Mouse (Mus musculus) left cerebral cortex, postnatal 10 days (tissue): ENCODE measurements at regions not wholly inside any gene's neighbourhood (a gene's known extent, or its start where the extent isn't known, plus 50 kb on each side); places are given as distances from the start of the nearest gene placed in this dataset.
A peak's percentile ranks its signal among the peaks of the same experiment; 100 is the strongest.

Source experiments
- DNase-seq, 2 experiments: peaks; one replicate each; pipeline ENCODE4 v3.0.0; 2021 to 2022; ENCODE audit warnings: low spot score in 2 of 2, mixed read lengths in 1 of 2; ENCODE audit errors: extremely low spot score in 1 of 2
- intact Hi-C: fragments of 180-260 bp; cut with DNase I; formaldehyde crosslinking; loops from one replicate; pipeline ENCODE4 v1.15.1; 2025

DNA sequence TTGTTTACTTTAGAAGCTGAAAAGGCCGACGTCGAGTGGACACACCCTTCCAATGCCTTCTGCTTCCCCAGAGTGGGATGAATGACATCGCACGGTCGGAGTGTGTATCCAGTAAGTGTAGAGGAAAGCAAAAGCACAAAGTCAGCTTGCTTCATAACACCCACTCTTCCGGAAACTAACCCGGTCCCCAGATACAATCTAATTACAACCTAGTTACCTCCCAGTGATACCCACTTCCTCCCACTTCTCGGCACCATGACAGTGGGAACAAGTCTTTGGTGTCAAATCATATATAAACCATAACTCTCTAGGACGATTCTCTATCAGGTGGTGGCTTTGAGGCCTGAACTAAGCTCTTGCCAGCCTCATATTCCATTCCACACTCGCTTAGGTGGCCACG, 231.4 kb upstream of the A1bg start:
- DNase-seq, result no peak

GRCm38 (mm10) chr15:61142851-61143250, 220.0 kb upstream of the A1bg start:
- DNase-seq, result no peak
- intact Hi-C loops, result no loop called here

More for the DNA sequence above, 231.4 kb upstream of the A1bg start:
- intact Hi-C loops, result loop anchor here (10.0 kb wide), 1 partner anchor 241 kb away; no protein-coding TSS in a partner anchor

- no peak for DNase-seq
- intact Hi-C loops, result no loop called here
These were observed 216.3 kb upstream of the A1bg start for GRCm38 (mm10) chr15:61139151-61139550.

GRCm38 (mm10) chr15:61136781-61137180, 214.0 kb upstream of the A1bg start:
- intact Hi-C loops, result no loop called here
- no peak for DNase-seq

DNA sequence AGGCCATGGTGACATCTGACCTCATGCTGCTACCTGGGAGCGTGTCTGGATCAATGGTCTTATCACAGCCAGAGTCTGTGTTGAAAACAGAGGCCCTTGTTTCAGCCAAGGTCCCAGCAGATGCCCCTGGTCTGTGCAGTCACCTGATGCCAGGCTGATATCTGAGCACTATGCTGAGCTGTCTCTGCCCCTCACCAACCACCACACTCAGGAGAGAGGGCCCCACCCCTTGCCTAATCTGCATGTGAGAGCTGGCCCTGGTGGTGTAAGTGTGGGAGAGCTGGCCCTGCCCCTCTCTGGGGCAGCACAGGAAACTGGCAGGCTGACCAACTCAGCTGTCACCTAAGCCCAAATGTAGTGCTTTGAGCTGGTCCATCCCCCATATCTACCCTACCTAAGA, 210.5 kb upstream of the A1bg start:
- intact Hi-C loops, result no loop called here
- DNase-seq, result no peak

- intact Hi-C loops, result no loop called here
These were observed 205.2 kb upstream of the A1bg start for GRCm38 (mm10) chr15:61127971-61128370.

GRCm38 (mm10) chr15:61127130-61127529, 204.3 kb upstream of the A1bg start:
- no peak for DNase-seq

More at GRCm38 (mm10) chr15:61127971-61128370, 205.2 kb upstream of the A1bg start:
- no peak for DNase-seq

DNA sequence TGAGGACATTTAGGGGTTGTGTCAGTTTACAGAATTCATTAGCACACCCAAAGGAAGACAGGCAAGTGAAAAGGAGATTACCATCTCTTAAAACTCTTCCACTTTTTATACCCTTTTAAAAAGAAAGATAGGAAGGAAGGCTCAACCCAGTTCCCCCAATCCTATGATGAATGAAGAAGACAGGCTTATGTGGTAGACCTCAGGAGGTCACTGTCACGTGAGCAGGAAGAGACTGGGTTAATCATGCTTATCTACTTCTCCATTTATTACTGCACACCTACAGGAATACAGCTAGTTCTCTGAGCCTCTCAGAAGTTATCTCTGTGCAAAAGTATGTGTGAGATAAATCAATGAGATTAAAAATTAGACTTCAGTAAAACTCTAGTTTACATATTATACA, 194.1 kb upstream of the A1bg start:
- no peak for DNase-seq
- intact Hi-C loops, result no loop called here

More at GRCm38 (mm10) chr15:61127130-61127529, 204.3 kb upstream of the A1bg start:
- intact Hi-C loops, result no loop called here

DNA sequence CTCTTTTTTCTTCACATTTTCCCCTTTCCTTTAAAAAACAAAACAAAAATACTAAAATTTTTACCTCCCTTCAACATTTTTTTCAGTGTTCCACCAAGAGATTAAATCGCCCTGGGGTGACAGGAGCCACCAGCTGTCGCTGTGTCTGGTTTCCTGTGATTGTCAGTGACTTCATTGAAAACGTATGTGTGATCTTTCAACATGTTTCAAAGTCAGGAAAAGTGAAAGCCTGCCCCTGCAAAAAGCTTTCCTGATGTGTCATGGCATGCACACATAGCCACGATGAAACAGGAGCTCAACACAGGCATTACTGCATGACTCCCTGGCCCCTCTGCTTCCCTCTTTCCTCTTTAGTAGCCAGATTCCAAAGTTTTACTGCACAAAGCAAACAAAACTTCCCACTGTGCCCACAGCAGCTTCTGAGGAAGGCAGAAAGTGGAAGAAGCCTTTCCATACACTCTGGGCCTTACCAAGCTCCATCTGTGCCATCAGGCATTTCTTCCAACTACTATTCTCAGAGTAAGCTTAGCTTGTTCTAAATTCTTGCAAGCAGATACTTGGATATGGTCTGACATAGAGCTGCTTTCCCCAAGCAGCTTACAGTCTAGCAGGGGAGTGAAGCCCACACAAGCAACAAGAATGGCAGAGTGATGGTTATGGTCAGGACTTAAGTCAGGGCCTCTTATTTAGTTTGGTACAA, 186.8 kb upstream of the A1bg start:
- intact Hi-C loops, result no loop called here
- DNase-seq, result peak in 1 of 2 experiments; percentile 12

- DNase-seq, result no peak
- intact Hi-C loops, result no loop called here
These were observed 186.1 kb upstream of the A1bg start for GRCm38 (mm10) chr15:61108957-61109356.

- intact Hi-C loops, result no loop called here
- peak in 1 of 2 experiments; percentile 77 for DNase-seq
These were observed 179.9 kb upstream of the A1bg start for GRCm38 (mm10) chr15:61102421-61103412.

DNA sequence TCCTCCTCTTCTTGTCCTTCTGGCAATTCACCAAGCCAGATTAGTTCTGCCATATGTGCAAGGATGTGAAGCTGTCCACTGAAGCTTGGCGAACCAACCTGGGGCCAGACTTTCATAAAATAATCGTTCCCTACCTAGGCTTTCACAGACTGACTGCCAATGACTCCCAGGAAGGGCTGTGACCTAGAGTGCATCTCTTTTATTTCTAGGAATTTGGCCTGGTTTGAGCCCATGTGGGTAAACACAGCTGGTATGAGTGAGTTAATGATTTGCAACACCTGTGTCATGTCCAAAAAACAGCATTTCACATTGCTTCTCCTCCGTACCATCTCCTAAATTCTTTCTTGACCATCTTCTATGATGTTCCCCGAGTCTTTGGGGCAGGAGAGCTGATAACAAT, 178.0 kb upstream of the A1bg start:
- intact Hi-C loops, result no loop called here
- DNase-seq, result no peak

GRCm38 (mm10) chr15:61098968-61099367, 176.2 kb upstream of the A1bg start:
- intact Hi-C loops, result loop anchor here (5.0 to 10.0 kb wide), 3 partner anchors 274 to 1704 kb away; no protein-coding TSS in a partner anchor
- no peak for DNase-seq

DNA sequence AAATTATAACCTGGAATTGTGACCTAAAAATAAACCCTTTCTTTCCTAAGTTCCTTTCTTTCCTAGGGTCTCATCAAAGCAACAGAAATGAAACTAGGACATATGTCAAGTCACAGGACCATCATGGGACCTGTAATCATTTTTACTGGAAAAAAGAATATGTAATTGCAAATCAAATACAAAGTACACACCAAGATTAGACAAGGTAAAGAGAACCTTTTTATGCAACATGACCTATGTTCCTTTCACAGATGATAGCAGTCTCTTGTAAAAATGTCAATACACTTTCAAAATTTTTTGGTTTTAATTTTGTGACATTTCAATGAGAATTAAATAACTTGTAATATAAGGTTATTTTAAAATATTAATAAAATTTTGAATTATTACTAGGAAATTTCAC, 175.7 kb upstream of the A1bg start:
- DNase-seq, result no peak
- intact Hi-C loops, result loop anchor here (5.0 to 10.0 kb wide), 3 partner anchors 274 to 1704 kb away; no protein-coding TSS in a partner anchor

DNA sequence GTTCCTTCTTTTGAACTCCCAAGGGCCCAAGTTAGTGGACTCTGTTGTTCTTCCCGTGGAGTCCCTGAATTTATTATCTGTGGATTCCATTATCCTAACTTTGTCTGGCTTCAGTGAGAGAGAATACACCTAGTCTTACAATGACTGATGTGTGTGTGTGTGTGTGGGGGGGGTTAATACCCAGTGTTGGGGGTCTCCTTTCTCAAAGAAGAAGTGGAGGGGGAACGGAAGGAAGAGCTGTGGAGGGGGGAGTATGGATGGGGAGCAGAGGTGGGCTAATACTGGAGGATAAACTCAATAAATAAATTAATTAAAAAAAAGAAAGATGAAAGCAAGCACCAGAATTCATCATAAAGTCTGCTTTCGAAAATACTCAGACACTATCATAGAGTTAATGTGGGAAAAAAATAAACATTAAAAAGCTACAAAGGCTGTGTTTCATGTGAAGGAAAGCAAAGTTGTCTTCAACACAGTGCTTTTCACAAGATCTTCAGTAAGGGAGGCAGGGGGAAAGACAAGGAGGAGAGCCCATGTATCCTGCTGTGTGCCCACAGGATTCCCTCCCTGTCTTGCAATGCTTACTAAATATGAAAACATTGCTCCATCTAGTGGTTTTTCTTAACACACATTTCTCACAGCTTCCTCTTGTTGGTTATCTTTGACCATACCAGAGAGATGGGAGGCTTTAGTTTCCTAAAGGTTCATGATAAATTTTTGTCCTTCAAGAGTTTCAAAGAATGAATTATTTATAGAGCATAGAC, 173.4 kb upstream of the A1bg start:
- intact Hi-C loops, result loop anchor here (2.0 to 10.0 kb wide), 4 partner anchors 271 to 1701 kb away; no protein-coding TSS in a partner anchor
- DNase-seq, result peak in 1 of 2 experiments; percentile 38

GRCm38 (mm10) chr15:61055017-61055609, 132.3 kb upstream of the A1bg start:
- DNase-seq, result no peak
- intact Hi-C loops, result no loop called here

DNA sequence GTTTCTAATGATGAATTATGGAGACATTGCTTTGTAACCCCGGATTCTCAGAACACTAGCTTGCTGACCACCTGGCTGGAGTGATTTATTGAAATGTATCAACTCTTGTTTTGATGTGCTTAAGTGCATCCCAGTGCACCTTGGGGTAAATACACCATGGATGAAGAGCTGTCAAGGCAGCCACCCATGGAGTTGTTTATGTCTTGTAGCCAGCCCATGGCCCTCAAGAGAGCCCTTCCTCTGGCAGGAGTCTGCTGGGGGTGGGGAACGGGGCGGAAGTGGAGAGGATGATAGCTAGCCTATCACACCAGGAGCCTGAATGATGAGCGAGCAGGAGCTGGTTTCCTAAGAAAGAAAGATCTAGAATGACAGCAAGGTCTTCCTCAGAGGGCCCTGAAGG, 128.6 kb upstream of the A1bg start:
- DNase-seq, result no peak
- intact Hi-C loops, result no loop called here

GRCm38 (mm10) chr15:61009509-61009908, 86.7 kb upstream of the A1bg start:
- intact Hi-C loops, result no loop called here
- no peak for DNase-seq
